Mouse (Mus musculus) liver, embryonic 14.5 days (tissue): ENCODE measurements around the gene Cdk11b. TPM values are rescaled to one million over a fixed set of nuclear protein-coding genes. Genes with fewer than 3 reads are reported as not detected.

Source experiments
- ATAC-seq: fragments of 200-750 bp; cut with Nextera tagmentation; 2 replicates; pipeline ENCODE4 v1.8.0; 2017; ENCODE audit warnings: moderate number of reproducible peaks, mild to moderate bottlenecking, moderate library complexity; ENCODE audit not compliant: insufficient read depth
- DNase-seq, 3 experiments: peaks; one replicate each; pipeline ENCODE4 v3.0.0-alpha.2; 2012 to 2013; ENCODE audit warnings: low read depth in 3 of 3, low spot score in 3 of 3
- H3K27ac ChIP-seq: fragments of 300-500 bp; sonication (generic); 2 replicates; pipeline ENCODE4 v1.5.1; 2014; ENCODE audit warnings: moderate library complexity, mild to moderate bottlenecking, control low read depth, inconsistent platforms
- H3K27me3 ChIP-seq: fragments of 300-500 bp; sonication (generic); 2 replicates; pipeline ENCODE4 v1.6.1; 2014; ENCODE audit warnings: mild to moderate bottlenecking, low read length, moderate library complexity; ENCODE audit not compliant: control insufficient read depth, insufficient read depth
- H3K36me3 ChIP-seq: fragments of 300-500 bp; sonication (generic); replicated peaks from 2 replicates; pipeline ENCODE4 v1.6.1; 2014; ENCODE audit warnings: low read depth; ENCODE audit not compliant: control insufficient read depth, insufficient read depth
- H3K4me1 ChIP-seq, 2 experiments: fragments of 200-500 bp in 1 of 2; fragments of 300-500 bp in 1 of 2; sonication (generic) in 1 of 2; replicated peaks; 2 replicates each; pipeline ENCODE4 v1.6.1; 2012 to 2014; ENCODE audit warnings: antibody characterized with exemption in 1 of 2, inconsistent platforms in 1 of 2, low read length in 1 of 2; ENCODE audit not compliant: control insufficient read depth in 2 of 2, insufficient read depth in 2 of 2
- H3K4me2 ChIP-seq: fragments of 300-500 bp; sonication (generic); 2 replicates; pipeline ENCODE4 v1.6.1; 2014; ENCODE audit warnings: low read depth, mild to moderate bottlenecking, control low read depth, moderate library complexity
- H3K4me3 ChIP-seq, 2 experiments: fragments of 200-500 bp in 1 of 2; fragments of 300-500 bp in 1 of 2; sonication (generic) in 1 of 2; 2 replicates each; pipeline ENCODE4 v1.5.1; 2012 to 2014; ENCODE audit warnings: low read depth in 2 of 2, low read length in 2 of 2, mild to moderate bottlenecking in 2 of 2, control low read depth in 1 of 2, inconsistent platforms in 1 of 2, moderate library complexity in 1 of 2; ENCODE audit not compliant: insufficient read depth in 1 of 2
- H3K9ac ChIP-seq: fragments of 300-500 bp; sonication (generic); replicated peaks from 2 replicates; pipeline ENCODE4 v1.6.1; 2014; ENCODE audit warnings: mild to moderate bottlenecking, control low read depth, moderate library complexity
- H3K9me3 ChIP-seq: fragments of 300-500 bp; sonication (generic); 2 replicates; pipeline ENCODE4 v1.6.1; 2016; ENCODE audit warnings: low read length, mixed read lengths; ENCODE audit not compliant: control insufficient read depth
- CTCF ChIP-seq: IDR thresholded peaks from 2 replicates; pipeline ENCODE4 v1.5.1; 2016; ENCODE audit warnings: antibody characterized with exemption, low read depth, control low read depth
- EP300 ChIP-seq: IDR thresholded peaks from 2 replicates; pipeline ENCODE4 v1.6.1; 2016; ENCODE audit warnings: antibody characterized with exemption, low read depth
- WGBS: fragments of 180-500 bp; shearing (Covaris S2); extraction: QIAGEN DNeasy Blood & Tissue Kit; methylation state at CpG from one replicate; pipeline ENCODE4 v1.1.7; 2014; ENCODE audit not compliant: insufficient replicate concordance; 5-methylcytosine and 5-hydroxymethylcytosine counted together
- polyA plus RNA-seq, 2 experiments: library from polyadenylated mRNA; depleted of rRNA in 1 of 2; stranded (reverse) in 1 of 2; unstranded in 1 of 2; fragments of >200 nt; fragmentation: Nextera tagmentation in 1 of 2; extraction: Ambion mirVana in 1 of 2; gene quantifications; 2 replicates each; pipeline versions ENCODE4 v1.2.1 to v1.2.3; 2012 to 2014

Gene Cdk11b
- polyA plus RNA-seq, 2 experiments = 16.3 to 21.4 TPM

DNA sequence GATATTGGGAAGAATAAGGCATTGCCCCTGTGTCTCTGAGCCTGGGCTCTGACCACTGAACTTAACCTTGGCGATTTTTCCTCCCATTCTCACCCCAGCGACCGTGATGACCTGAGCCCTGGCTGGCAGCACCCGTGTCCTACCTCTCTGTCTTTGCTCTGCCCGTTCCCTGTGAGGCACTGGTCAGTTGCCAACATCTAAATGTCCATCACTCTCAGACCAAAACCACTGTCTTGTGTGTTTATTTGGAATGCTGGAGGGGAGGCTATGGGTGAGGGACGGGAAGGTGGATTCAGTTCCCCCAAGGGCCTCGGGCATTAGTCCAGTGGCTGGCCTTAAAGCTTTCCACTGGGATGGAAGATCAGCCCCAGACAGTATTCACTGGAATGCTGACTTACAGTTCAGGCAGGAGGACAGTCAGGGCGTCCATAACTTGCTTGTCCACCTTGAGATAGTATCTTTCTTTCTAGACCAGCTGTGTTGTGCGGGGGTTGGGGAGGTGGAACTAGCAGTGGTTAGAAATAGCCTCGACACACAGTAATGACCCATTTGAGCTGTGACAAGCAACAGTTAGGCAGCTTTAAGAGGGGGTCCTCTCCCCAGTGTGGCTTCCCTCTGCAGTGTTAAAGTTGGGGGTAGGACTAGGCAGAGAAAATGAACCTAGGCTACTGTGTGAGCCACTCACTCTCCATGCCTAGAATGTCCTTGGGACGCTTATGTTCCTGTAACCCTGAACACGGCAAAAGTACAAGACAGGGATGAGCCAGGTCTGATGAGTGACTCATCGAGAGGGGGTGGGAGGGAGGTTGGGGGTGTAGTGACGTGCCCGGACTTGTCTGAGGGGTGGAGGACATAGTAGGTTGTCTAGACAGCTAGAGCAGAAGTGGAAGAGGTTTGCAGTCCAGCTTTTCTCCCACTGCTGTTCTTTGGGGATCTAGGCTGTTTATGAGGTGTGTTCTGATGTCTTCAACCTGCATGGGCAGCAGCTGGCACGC lies 71.9 kb downstream of the Cdk11b start:
- Histone ChIP-seq H3K9ac (no peak overlapping the region), H3K36me3 (no peaks in the 10 kb centered on the region), H3K27ac (no peak overlapping the region), H3K27me3 (peaks cover 30% of the 10 kb centered on the region), H3K4me2 (no peak overlapping the region), H3K4me1 (no peaks in the 10 kb centered on the region; a peak in 1 of 4 replicates), H3K4me3 (no peak overlapping the region), H3K9me3 (no peaks in the 10 kb centered on the region)
- DNase-seq = no peak
- no peak for TF ChIP-seq EP300
- TF ChIP-seq CTCF = no peak
- 52% methylated on average over 16 of the region's 16 CpGs for WGBS
- ATAC-seq = no peak

Other genes starting within 250 kb of the Cdk11b start
- gene Gabrd, start 226.7 kb upstream of the Cdk11b start, polyA plus RNA-seq (2012; rRNA removed) = 0.02 TPM in 1 of 2 replicates, not detected in the other
- gene Gabrd, start 226.7 kb upstream of the Cdk11b start, polyA plus RNA-seq (2014; fragmentation: Nextera tagmentation; extraction: Ambion mirVana) = not detected in 2 replicates
- 0.03 and 0.08 TPM in 2 replicates for gene Cfap74, start 215.7 kb upstream of the Cdk11b start, polyA plus RNA-seq (2012; rRNA removed)
- 0.08 TPM in 1 of 2 replicates, not detected in the other for gene Cfap74, start 215.7 kb upstream of the Cdk11b start, polyA plus RNA-seq (2014; fragmentation: Nextera tagmentation; extraction: Ambion mirVana)
- gene Tmem52, start 155.7 kb upstream of the Cdk11b start, polyA plus RNA-seq (2012; rRNA removed) = not detected in 2 replicates
- not detected in 2 replicates for gene Tmem52, start 155.7 kb upstream of the Cdk11b start, polyA plus RNA-seq (2014; fragmentation: Nextera tagmentation; extraction: Ambion mirVana)
- 92.8 and 127 TPM in 2 replicates for gene Gnb1, start 133.5 kb upstream of the Cdk11b start, polyA plus RNA-seq (2012; rRNA removed)
- gene Gnb1, start 133.5 kb upstream of the Cdk11b start, polyA plus RNA-seq (2014; fragmentation: Nextera tagmentation; extraction: Ambion mirVana) = 98.7 and 108 TPM in 2 replicates
- 32.0 and 32.2 TPM in 2 replicates for gene Nadk, start 62.5 kb upstream of the Cdk11b start, polyA plus RNA-seq (2012; rRNA removed)
- 40.2 and 48.4 TPM in 2 replicates for gene Nadk, start 62.5 kb upstream of the Cdk11b start, polyA plus RNA-seq (2014; fragmentation: Nextera tagmentation; extraction: Ambion mirVana)
- gene Slc35e2, start 23.4 kb upstream of the Cdk11b start, polyA plus RNA-seq (2012; rRNA removed) = 4.1 and 4.2 TPM in 2 replicates
- gene Slc35e2, start 23.4 kb upstream of the Cdk11b start, polyA plus RNA-seq (2014; fragmentation: Nextera tagmentation; extraction: Ambion mirVana) = 6.7 and 7.9 TPM in 2 replicates
- gene Gm10563, start 20.6 kb downstream of the Cdk11b start, polyA plus RNA-seq (2012; rRNA removed) = not detected in 2 replicates
- not detected in 2 replicates for gene Gm10563, start 20.6 kb downstream of the Cdk11b start, polyA plus RNA-seq (2014; fragmentation: Nextera tagmentation; extraction: Ambion mirVana)
- 3.4 and 5.4 TPM in 2 replicates for gene Mmp23, start 28.5 kb downstream of the Cdk11b start, polyA plus RNA-seq (2012; rRNA removed)
- gene Mmp23, start 28.5 kb downstream of the Cdk11b start, polyA plus RNA-seq (2014; fragmentation: Nextera tagmentation; extraction: Ambion mirVana) = 2.8 TPM in 2 replicates
- 4.8 and 4.9 TPM in 2 replicates for gene Mib2, start 44.3 kb downstream of the Cdk11b start, polyA plus RNA-seq (2012; rRNA removed)
- gene Mib2, start 44.3 kb downstream of the Cdk11b start, polyA plus RNA-seq (2014; fragmentation: Nextera tagmentation; extraction: Ambion mirVana) = 1.8 and 1.9 TPM in 2 replicates
- gene Fndc10, start 69.5 kb downstream of the Cdk11b start, polyA plus RNA-seq (2012; rRNA removed) = 0.58 and 0.87 TPM in 2 replicates
- gene Fndc10, start 69.5 kb downstream of the Cdk11b start, polyA plus RNA-seq (2014; fragmentation: Nextera tagmentation; extraction: Ambion mirVana) = 0.10 and 0.15 TPM in 2 replicates
- 38.6 and 39.5 TPM in 2 replicates for gene Ssu72, start 79.9 kb downstream of the Cdk11b start, polyA plus RNA-seq (2012; rRNA removed)
- 53.9 and 56.9 TPM in 2 replicates for gene Ssu72, start 79.9 kb downstream of the Cdk11b start, polyA plus RNA-seq (2014; fragmentation: Nextera tagmentation; extraction: Ambion mirVana)
- gene Tmem240, start 109.9 kb downstream of the Cdk11b start, polyA plus RNA-seq (2012; rRNA removed) = 0.06 and 0.17 TPM in 2 replicates
- 0.06 TPM in 1 of 2 replicates, not detected in the other for gene Tmem240, start 109.9 kb downstream of the Cdk11b start, polyA plus RNA-seq (2014; fragmentation: Nextera tagmentation; extraction: Ambion mirVana)
- gene Atad3a, start 136.2 kb downstream of the Cdk11b start, polyA plus RNA-seq (2012; rRNA removed) = 28.7 and 41.8 TPM in 2 replicates
- 31.2 and 38.7 TPM in 2 replicates for gene Atad3a, start 136.2 kb downstream of the Cdk11b start, polyA plus RNA-seq (2014; fragmentation: Nextera tagmentation; extraction: Ambion mirVana)
- gene Vwa1, start 149.8 kb downstream of the Cdk11b start, polyA plus RNA-seq (2012; rRNA removed) = 0.13 and 0.15 TPM in 2 replicates
- 0.14 and 0.19 TPM in 2 replicates for gene Vwa1, start 149.8 kb downstream of the Cdk11b start, polyA plus RNA-seq (2014; fragmentation: Nextera tagmentation; extraction: Ambion mirVana)
- 0.28 and 0.32 TPM in 2 replicates for gene Tmem88b, start 161.0 kb downstream of the Cdk11b start, polyA plus RNA-seq (2012; rRNA removed)
- 0.04 and 0.11 TPM in 2 replicates for gene Tmem88b, start 161.0 kb downstream of the Cdk11b start, polyA plus RNA-seq (2014; fragmentation: Nextera tagmentation; extraction: Ambion mirVana)
- gene Ankrd65, start 165.6 kb downstream of the Cdk11b start, polyA plus RNA-seq (2012; rRNA removed) = 0.02 and 0.03 TPM in 2 replicates
- gene Ankrd65, start 165.6 kb downstream of the Cdk11b start, polyA plus RNA-seq (2014; fragmentation: Nextera tagmentation; extraction: Ambion mirVana) = not detected in 2 replicates
- 41.6 and 62.8 TPM in 2 replicates for gene Mrpl20, start 178.0 kb downstream of the Cdk11b start, polyA plus RNA-seq (2012; rRNA removed)
- gene Mrpl20, start 178.0 kb downstream of the Cdk11b start, polyA plus RNA-seq (2014; fragmentation: Nextera tagmentation; extraction: Ambion mirVana) = 197 and 200 TPM in 2 replicates
- 43.3 and 65.8 TPM in 2 replicates for gene Ccnl2, start 187.6 kb downstream of the Cdk11b start, polyA plus RNA-seq (2012; rRNA removed)
- 51.2 and 57.2 TPM in 2 replicates for gene Ccnl2, start 187.6 kb downstream of the Cdk11b start, polyA plus RNA-seq (2014; fragmentation: Nextera tagmentation; extraction: Ambion mirVana)
- gene Aurkaip1, start 206.4 kb downstream of the Cdk11b start, polyA plus RNA-seq (2012; rRNA removed) = 67.4 and 77.0 TPM in 2 replicates
- 117 and 120 TPM in 2 replicates for gene Aurkaip1, start 206.4 kb downstream of the Cdk11b start, polyA plus RNA-seq (2014; fragmentation: Nextera tagmentation; extraction: Ambion mirVana)
- 5.4 and 6.2 TPM in 2 replicates for gene Mxra8, start 214.8 kb downstream of the Cdk11b start, polyA plus RNA-seq (2012; rRNA removed)
- 3.9 and 4.9 TPM in 2 replicates for gene Mxra8, start 214.8 kb downstream of the Cdk11b start, polyA plus RNA-seq (2014; fragmentation: Nextera tagmentation; extraction: Ambion mirVana)
- 20.9 and 24.5 TPM in 2 replicates for gene Dvl1, start 222.5 kb downstream of the Cdk11b start, polyA plus RNA-seq (2012; rRNA removed)
- 2.8 and 3.9 TPM in 2 replicates for gene Dvl1, start 222.5 kb downstream of the Cdk11b start, polyA plus RNA-seq (2014; fragmentation: Nextera tagmentation; extraction: Ambion mirVana)
- gene Tas1r3, start 238.5 kb downstream of the Cdk11b start, polyA plus RNA-seq (2012; rRNA removed) = 0.08 and 0.09 TPM in 2 replicates
- 0.04 and 0.06 TPM in 2 replicates for gene Tas1r3, start 238.5 kb downstream of the Cdk11b start, polyA plus RNA-seq (2014; fragmentation: Nextera tagmentation; extraction: Ambion mirVana)
- gene Cptp, start 244.6 kb downstream of the Cdk11b start, polyA plus RNA-seq (2012; rRNA removed) = 5.6 and 6.6 TPM in 2 replicates
- 7.6 and 9.4 TPM in 2 replicates for gene Cptp, start 244.6 kb downstream of the Cdk11b start, polyA plus RNA-seq (2014; fragmentation: Nextera tagmentation; extraction: Ambion mirVana)
- 16.7 and 22.1 TPM in 2 replicates for gene Ints11, start 244.7 kb downstream of the Cdk11b start, polyA plus RNA-seq (2012; rRNA removed)
- gene Ints11, start 244.7 kb downstream of the Cdk11b start, polyA plus RNA-seq (2014; fragmentation: Nextera tagmentation; extraction: Ambion mirVana) = 34.0 and 34.6 TPM in 2 replicates